Mouse (Mus musculus) kidney, postnatal 14 days (tissue): ENCODE results near the gene Haus8.
"Not testable (repeated sequence)": the region's sequence is repeated elsewhere in the genome, so short reads cannot be mapped to it uniquely, and the experiment has no call there.

Experiments used
- DNase-seq: peaks from one replicate; pipeline ENCODE4 v3.0.0; 2022; ENCODE audit warnings: mixed read lengths

Gene Haus8

DNA sequence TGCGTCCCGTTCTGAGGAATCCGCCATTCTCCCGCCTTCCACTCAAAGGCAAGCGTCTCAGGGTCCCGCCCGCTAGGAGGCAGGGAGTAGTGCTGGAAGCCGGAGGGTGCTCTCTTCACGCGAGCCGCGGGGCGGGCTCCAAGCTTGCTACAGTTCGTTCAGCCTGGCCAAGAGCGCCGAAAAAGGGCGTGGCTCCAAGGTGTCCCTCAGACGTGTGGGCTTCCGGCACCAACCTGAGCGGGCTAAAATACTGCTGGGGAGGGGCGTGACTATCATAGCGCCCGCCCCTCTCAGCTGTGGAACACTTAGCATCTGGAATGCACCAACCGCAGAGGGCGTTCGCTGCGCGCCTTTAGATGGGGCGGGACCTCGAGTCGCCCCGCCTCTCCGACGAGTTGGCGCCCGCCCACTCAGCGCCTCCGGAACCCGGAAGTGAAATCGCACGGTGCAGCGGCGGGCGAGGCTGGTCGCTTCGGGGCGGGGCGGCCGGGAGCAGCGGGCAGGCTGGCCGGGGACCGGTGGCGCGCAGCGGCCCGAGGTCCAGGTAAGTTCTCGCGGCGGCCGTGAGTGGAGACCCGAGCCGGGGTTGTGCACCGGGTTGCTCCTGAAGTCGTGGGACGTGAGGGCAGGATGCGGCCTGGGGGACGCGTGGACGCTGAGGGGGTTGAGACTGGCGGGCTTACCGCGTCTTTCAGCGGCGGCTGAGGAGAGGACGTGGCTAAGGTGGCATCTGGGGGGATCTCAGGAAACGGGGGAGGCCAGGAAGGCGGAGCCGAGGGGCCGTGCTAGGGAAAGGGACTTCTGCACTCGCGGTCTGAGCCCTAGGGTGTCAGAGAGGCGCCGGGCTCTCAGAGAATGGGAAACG is at the start of gene Haus8, which contains the start of gene Myo9b:
TSS of gene Haus8 (minus strand) at position 649 of the 865 bp plus-strand sequence.
TSS of gene Myo9b (plus strand) at position 429 of the 865 bp plus-strand sequence.
- peak; percentile 99 for DNase-seq

DNA sequence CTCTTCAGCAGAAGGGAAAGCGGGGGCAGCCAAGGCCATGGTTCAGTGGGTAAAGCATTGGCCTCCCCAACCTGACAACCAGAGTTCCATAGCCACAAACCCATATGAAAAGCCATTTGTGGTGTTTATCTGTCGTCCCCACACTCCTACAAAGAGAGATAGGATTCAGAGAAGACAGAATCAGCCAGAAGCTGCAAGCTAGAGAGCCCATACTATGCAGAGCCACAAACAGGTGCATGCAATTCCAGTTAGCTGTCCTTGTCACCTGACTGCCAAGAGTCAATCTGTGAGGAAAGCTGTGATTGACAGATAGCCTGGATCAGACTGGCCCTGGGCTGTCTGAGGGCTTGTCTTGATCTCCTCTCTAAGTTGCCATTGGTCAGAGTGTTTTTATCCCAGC is 47.0 kb upstream of the Haus8 start:
- DNase-seq: not testable (repeated sequence)

DNA sequence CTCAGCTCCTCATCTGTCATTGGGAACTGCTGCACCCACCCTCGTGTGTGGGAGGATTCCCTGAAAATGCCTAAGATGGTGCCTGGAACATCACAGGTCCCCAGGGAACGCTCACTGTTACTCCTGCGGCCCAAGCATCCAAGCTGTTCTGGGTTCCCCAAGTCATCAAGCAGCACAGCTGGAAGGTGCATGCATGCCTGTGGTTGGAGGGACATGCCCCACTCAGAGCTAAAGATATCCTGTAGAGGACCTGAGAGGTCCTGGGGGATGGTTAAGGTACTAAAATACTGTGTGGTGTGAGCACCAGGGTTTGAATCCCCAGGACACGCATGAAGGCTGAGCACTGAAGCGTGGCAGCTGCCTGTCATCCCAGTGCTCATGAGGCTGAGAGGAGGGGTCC is 45.9 kb upstream of the Haus8 start:
- DNase-seq: not testable (repeated sequence)

DNA sequence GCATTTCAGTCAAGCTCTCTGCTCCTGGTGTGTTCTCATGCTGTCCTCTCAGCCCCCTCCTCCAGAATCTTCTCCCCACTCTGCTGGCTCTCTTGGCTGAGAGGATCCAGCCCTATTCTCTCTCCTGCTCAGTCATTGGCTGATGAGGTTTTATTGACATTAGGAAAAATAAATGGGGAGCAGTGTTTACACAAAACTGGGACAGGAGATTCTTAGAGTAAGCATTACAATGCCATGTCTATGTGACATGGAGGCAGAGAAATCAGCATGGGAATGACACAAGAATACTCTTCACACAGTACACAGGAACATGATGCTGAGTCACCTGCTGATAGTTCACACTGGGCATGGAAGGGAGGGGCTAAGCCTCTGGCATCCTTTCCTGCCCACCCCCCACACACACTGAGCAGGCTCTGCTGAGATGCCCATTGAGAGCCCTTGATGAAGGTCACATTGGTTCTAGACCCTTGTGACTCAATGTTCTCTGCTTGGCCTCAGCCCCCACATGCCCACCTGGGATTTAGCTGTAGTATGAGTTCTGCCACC is 43.8 kb upstream of the Haus8 start:
- DNase-seq: no peak

DNA sequence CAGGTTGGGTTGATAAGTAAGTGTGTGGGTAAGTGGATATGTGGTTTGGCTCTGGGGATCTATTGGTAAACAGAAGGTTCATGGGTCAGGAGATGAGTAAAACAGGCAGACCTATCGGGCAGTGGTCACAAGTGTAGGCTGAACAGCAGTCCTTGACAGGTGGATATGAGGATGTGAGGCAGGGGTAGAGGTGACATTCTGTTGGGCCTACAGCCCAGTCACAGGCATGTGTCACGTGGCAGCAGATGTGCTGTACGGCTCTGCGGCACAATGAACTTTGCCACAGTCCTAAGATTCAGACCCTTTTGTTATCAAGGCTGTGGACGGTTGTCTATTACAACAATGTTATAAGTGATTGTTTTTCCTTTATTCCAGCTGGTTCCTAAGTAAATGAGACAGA is 43.2 kb upstream of the Haus8 start:
- no peak for DNase-seq

DNA sequence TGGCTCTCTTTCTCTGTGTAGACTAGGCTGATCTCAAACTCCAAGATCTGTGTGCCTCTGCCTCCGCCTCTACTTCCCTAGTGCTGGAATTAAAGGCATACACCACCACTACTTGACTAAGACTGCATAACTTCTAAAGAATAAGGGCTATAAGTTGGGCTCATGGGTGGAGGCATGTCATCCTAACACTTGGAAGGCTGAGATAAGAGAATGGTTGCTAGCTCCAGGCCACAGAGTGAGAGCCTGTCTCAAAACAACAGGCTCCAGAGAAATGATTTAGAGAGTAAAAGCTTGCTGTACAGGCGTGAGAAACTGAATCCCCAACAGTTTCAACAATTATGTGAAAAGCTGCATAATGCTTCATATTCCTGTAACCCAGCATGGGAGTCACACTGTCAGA is 41.2 kb upstream of the Haus8 start:
- DNase-seq: no peak

DNA sequence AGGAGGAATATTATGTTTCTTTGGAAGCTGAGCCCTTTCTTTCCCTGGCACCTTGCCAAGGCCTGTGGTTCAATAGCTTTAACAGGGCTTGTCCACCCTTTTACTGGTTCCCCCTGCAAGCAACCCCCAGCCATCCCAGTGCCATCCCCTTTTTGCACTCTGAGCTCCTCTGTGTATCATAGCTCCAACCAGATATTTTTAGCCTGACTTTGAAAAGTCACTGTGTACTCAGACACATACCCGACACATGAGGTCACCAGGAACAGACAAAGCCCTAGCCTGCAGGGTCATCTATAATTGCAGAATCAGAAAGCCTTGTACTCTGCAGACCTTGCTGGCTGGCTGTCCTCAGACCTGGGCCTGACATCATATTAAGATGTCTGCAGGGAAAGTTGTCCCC is 40.0 kb upstream of the Haus8 start:
- peak; percentile 25 for DNase-seq

DNA sequence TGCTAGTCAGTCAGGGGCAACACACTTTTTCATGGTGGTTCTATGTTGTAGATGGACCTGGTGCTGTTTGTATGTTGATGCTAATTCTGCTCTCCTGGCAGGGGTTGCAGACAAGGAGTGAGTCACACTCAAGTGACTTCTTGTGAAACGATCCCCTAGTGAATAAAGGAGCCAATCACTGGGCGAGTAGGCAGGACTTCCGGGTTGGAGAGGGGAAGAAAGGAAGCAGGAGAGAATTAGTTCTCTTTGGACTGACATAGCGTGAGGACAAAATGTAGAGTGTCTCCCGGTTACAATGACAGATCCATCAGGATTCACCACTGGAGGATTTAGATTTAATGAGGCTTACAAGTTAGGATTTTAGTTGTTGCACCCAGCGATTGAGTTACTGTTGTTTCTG is 37.7 kb upstream of the Haus8 start:
- no peak for DNase-seq

DNA sequence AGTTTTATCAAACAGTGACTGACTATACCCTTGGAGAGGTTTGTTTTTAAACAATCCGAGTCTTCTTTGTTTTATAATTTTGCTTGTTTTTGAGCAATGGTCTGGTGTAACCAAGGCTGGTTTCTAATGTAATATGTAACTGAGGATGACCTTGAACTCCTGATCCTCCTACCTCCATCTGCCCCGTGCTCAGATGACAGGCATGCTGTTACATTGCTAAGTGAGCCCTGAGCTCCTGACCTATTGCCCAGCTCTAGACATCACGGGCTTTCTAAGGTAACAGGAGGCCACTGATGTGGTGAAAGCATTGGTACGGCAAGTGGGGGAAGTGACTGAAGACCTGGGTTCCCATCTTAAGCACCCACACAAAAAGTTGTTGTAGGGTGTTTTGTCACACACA is 35.2 kb upstream of the Haus8 start:
- DNase-seq: no peak

DNA sequence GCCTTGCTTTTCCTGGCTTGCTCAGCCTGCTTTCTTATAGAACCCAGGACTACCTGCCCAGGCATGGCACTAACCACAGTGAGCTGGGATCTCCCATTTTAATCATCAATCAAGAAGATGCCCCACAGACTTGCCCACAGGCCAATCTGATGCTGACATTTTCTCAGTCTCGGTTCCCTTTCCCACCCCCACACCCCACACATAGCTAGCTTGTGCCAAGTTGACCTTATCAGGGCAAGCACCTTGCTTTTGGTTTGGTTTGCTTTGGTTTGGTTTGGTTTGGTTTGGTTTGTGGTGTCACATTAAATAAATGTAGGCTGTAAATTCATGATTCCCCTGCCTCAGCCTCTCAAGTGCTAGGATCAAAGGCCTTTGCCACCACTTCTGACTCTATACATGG is 34.6 kb upstream of the Haus8 start:
- DNase-seq: no peak

DNA sequence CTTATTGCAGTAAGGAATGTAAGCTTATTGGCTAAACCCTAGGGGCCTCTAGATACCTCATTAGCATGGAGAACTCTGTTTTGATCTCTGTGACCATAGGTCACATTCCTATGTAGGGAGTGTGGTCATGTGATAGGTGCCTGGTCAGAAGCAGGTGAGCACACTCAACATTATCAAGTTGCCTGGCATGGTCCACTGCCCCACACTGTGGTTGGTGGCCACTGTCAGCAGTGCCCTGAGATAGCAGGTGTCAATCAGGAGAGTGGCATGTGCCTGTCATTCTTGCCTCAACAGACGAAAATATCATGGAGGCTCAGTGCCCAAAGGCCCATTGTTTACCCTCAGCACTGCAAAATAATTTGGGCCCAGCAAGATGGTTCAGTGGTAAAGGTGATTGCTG is 33.3 kb upstream of the Haus8 start:
- DNase-seq: no peak

DNA sequence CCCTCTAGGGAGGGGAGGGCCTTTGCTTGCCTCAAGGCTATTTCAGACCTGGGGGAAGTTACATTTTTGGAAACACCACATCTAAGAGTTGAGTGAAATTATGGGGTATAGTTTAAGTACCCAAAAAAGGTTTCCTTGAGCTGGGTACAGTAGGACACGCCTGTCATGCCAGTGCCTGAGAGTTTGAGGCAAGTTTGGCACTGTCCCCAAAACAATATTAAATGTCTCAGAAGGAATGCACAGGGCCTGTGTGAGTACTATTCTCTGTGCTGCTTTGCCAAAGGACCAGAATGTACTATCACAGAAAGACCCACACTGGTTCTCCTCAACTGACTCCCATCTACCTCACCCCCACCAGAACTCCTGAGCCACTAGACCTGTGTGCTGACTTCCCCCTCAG is 30.9 kb upstream of the Haus8 start:
- no peak for DNase-seq

DNA sequence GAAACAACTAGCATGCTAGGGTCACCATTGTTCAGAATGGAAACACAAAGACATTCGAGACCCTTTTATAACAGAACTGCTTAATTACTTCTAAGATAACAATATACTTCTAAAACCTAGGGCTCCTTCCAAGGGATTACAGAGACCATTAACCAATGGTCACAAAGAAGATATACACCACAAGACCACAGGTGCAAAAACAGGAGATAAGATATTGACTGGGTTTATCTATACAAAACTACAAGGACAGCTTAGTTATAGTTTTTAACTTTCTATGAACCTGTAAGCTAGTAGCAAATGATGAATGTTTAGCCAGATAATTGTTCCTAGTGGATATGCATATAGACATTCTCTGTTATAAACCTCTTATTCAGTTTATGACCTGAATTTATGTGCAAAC is 30.1 kb upstream of the Haus8 start:
- no peak for DNase-seq

DNA sequence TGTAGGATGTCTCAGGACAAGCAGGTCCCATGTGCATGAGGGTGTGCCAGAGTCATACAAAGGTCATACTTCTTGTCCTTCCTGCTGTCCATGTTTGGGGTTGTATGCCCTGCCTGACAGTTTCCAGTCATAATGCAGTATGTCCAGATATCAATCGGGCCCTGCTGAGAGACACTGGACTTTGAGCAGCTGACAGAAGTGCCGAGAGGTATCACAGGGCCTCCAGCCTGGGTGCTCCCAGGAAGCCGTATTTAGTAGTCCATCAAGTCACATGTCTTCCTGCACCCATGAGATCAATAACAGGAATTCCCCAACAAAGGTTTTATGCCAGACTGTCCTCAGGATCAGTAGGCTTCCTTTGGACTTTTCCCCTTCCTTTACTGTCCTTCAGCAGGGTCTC is 27.0 kb upstream of the Haus8 start:
- no peak for DNase-seq

DNA sequence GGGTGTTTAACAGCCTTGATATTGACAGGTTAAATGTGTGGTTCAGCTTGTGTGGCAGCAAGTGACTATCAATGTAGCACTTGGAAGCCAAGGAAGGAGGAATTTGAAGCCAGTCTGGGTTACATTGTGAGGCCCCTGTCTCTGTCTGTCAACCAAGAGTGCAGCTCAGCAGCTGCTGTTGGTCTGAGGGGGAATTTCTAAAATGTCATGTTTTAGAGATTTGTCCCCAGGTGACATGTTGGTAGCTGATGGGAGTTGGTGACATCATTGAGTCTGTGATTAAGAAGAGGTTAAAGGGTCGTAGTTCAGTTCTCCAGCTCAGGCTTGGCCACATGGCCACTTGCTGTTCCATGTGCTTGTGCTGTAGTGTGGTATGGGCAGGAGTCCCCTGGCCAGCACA is 24.7 kb upstream of the Haus8 start:
- DNase-seq: no peak

DNA sequence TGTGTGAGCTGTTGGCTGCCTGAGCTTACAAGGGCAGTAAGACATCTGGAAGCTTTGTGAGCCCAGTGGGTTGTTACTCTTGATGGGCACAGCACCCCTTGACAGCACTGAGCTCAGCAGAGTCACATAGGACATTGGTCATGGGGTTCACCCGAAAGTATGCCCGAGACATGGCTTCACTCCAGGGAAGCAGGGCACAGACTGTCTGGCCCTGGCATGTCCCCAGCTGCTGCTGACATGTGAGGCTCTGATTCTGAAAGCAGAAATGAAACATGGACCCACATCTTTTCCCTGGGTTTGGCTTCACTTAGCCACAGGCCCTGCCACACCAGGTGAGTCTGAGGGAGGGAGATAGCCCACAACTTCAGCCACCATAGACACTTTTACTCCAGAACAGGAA is 24.1 kb upstream of the Haus8 start:
- DNase-seq: no peak

DNA sequence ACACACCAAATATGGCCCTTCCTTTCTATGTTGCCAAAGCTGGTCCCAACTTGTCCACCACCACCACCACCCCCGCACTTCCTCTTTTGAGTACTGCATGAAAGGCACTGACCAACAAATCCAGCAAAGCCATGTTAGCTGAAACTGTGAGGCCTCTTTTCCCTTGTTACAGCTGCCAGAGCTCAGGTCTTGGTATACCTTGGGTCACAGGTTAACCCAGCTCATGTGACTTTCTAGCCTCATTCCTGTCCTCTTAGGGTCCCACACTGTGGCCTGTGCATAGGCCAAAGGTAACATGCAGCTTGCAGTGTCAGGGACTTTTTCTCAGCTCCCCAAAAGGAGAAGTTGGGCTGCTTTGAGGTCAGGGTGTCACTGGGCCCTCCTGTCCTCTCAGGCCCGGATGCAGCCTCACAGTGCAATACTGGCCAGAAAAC is 23.5 kb upstream of the Haus8 start:
- no peak for DNase-seq

DNA sequence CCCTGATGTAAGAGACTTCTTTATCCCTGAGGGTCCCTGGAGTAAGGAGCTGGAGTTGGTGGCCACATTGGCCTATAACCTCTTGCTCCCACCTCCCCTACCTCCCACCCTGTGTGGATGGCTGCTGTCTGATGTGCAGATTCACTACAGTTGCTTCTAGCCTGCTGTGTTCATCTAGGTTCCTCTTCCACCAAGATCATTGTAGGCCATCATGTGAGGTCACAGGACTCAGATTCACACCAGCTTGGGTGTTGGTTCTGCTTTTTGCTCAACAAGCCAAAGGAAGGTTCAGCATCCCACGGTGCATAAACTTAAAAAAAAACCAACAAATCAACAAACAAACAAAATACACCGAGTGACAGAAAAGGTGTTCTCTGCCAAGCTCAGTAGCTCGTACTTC is 21.2 kb upstream of the Haus8 start:
- DNase-seq: not testable (repeated sequence)

DNA sequence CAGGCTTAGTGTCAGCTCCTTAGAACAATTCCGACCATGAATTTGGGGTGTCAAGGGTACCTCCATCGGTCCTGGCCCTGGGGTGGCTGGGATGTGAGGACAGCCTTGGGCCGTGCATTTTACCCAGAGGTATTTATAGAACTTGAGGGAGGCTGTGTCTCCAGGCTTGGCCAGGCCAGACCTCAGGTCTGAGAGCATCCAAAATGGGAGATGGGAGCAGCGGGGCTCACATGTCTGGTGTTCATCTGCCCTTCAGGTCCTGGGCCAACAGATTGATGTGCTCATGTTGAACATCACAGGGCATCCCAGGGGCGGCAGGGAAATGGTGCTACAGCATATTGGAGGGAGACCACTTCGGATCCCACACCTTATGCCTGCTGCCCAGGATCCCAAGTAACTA is 18.6 kb upstream of the Haus8 start:
- no peak for DNase-seq

DNA sequence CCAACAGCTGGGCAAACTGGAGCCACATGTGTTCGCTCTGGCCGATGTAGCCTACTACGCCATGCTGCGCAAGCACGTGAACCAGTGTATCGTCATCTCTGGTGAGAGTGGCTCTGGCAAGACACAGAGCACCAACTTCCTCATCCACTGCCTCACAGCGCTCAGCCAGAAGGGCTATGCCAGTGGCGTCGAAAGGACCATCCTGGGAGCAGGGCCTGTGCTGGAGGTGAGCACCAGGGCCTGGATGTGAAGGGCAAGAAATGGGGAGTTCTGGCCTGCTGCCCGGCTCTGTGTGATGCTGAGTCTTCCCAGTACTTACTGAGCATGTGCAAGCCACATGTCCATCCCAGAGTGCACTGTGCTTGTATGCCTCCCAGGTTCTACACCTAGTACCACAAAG is 18.2 kb upstream of the Haus8 start:
- no peak for DNase-seq

DNA sequence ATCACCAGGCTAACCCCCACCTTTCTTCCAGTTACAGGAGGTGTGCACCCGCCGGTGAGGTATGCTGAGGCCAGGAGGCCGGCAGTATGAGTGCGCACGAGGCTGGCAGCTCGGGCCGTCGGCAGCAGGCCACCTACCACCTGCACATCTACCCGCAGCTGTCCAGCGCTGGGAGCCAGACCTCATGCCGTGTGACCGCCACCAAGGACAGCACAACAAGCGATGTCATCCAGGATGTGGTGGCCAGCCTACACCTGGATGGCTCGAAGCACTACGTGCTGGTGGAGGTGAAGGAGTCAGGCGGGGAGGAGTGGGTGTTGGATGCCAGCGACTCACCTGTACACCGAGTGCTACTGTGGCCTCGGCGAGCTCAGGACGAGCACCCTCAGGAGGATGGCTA is 17.5 kb upstream of the Haus8 start:
- no peak for DNase-seq

DNA sequence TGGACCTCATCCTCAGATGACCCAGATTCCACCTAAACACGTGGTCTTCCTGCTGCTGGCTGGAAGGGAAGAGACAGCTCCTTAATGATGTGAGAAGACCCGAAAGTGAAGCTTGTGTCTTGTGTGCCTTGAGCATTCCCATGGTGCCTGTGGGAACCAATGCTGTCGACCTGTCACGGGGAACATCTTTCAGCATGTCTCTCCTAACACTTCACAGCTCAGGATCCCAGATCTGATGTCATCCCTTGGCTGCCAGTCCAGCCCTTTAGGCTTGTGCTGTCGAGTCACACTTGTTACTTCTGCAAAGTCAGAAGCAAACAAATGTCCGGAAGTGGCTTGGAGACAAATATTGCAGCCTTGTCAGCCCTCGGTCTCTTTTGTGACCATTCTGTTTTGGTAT is 16.4 kb upstream of the Haus8 start:
- no peak for DNase-seq

DNA sequence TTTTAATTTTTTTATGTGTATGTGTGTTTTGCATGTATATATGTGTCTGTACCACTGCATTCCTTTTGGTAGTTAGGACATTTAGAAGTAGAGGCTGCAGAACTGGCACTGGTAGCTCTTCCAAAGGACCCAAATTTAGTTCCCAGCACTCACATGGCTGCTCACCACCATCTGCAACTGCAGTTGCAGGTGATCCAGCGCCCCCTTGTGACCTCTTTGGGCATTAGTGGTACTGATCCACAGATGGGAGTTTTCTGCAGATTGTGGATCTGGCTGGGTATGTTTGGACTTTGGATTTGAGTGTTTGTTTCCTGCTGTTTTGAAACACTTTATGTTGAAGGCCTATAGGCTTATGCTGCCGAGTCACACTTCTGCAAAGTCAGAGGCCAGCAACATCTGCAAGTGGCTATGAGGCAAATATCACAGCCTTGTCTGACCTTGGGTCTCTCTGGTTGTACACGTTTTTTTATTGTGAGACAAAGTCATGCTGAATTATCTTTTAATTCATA is 15.8 kb upstream of the Haus8 start:
- DNase-seq: no peak

DNA sequence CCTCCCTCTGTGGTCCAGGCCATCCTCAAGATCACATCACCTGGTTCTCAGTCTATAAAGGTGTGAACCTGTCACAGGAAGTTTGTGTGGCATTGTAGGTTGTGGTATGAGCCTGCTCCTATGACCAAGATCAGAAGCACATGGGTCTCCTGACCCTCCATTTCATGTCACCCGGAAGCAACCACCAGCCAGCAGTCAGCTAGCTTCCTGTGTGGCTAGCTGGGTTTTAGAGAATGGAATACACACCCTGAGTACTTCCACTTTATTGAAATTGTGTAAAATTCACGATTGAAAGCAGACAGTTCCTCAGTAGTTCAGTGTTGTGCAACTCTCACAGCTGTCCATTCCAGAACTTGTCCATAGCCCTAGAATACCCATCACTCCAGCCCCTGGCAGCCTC is 13.5 kb upstream of the Haus8 start:
- DNase-seq: not testable (repeated sequence)

DNA sequence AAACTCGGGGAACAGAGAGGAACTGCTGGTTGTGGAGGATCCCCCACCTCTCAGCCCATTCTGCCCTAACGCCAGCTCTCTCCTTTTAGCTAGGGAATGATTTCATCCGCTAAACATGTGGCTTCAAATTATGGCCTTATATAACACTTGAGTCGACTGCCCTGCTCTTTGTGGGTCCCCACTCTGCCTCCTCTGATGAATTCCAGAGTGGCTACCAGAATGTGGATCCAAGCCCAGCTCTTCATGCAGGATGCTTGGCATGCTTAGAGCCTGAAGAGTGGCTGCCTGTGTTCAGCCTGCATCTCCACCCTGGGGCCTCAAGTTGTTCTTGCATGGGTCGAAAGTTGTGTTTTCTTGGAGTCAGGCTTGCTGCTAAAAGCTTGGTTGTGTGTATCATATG is 9.9 kb upstream of the Haus8 start:
- DNase-seq: no peak
